Mouse (Mus musculus): ENCODE measurements around the gene Map3k11. TPM values are rescaled to one million over a fixed set of nuclear protein-coding genes. Genes with fewer than 3 reads are reported as not detected.

Map3k11 gene
- polyA plus RNA-seq, 1 experiment = 73.4 TPM

DNA sequence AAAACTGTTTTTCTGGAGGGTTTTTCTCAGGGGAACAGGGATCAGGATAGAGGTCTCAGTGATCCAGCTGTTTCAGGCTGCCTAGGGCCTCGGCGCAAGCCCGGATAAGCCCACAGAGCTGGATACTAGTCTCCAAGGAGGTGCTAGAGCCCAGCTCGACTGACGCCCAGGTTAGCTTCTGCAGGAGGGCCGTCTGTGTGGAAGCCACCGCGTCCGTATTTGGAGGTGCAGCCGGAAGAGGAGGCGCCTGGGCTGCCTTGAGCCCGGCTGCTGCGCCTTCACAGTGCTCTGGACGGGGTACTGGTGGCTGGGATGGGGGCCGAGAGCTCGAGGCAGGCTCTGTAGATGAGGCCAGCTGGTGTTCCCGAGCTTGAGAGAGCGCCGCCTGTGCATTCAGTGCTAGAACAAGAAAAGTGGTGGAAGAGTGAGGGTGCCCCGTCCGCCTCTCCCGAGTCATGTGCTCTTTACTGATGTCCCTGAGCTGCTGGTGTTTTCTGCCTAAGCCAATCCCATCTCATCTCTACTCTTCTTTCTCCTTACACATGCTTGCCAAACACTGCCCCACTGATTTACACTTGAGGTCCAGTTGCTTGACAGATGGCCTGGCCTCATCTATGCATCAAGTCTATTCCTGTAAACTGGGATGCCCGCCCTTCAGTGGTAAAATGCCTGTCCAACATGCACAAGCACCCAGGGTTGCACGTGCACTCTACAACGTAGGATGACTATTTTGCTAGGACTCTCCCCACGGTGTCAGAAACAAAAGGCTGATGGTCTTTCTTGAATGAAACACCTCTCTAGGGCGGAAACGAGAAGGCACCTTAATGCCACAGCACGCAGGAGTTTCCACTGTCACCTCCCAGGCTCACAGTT is 42.0 kb downstream of the Map3k11 start:
- peak in 1 of 2 experiments; percentile 37 for DNase-seq (ENCODE audit: low read depth in 1 of 2, low spot score in 2 of 2)
- peaks cover 25% of the 10 kb centered on the region for H3K4me1 ChIP-seq (ENCODE audit: control insufficient read depth, insufficient read depth, insufficient read length)
- H3K4me3 ChIP-seq (ENCODE audit: extremely low read depth, insufficient read depth, insufficient read length) = peak overlapping the region; percentile 72; the same call in 1 of the 2 replicates
- TF ChIP-seq CTCF (IDR thresholded peaks at IDR 0.05; ENCODE audit: extremely low read depth, insufficient read depth, insufficient read length, insufficient replicate concordance) = no peak
- TF ChIP-seq POLR2A (IDR thresholded peaks at IDR 0.05; ENCODE audit: low read depth, low read length) = no peak
- no peak overlapping the region for H3K27ac ChIP-seq (ENCODE audit: insufficient read depth, low read length)
- WGBS = 85% methylated on average over 29 of the region's 29 CpGs
- no peaks in the 10 kb centered on the region for H3K36me3 ChIP-seq (ENCODE audit: control insufficient read depth, insufficient read depth, low read length)
- H3K27me3 ChIP-seq (ENCODE audit: control insufficient read depth, insufficient read depth, low read length) = no peaks in the 10 kb centered on the region

DNA sequence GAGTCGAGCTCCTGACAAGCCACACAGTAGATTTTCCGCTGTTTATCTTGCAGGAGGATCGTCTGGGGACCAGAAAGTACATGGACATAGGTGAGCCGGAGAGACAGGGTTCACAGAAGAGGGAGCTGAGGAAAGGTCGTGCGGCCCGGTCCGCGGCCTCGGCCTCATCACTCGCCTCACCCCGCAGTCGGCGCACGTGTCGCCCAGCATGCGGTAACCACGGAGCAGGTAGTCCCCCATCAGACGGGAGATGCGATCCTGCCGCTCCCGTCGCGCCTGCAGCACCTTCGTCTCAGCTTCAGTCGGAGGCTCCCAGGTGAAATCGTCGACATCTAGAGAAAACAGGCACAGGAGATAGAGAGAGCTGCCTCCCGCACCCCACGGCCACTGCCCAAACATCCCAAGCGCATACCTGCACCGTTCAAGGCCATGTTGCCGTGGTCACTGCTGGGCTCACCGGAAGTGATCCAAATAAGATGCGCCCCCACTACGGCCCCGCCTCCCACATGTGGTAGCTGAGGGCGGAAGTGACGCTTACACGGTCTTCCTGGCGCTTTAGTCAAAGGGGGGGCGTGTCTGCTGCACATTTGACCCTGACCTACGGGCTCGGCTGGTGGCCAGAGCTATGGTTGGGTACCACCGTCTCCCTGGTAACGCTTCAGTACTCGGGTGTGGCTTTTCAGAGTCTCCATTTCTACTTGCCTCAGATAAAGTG is 42.9 kb downstream of the Map3k11 start:
- peaks cover 25% of the 10 kb centered on the region for H3K4me1 ChIP-seq (ENCODE audit: control insufficient read depth, insufficient read depth, insufficient read length)
- peak; percentile 84 to 90 for DNase-seq (ENCODE audit: low read depth in 1 of 2, low spot score in 2 of 2)
- no peaks in the 10 kb centered on the region for H3K36me3 ChIP-seq (ENCODE audit: control insufficient read depth, insufficient read depth, low read length)
- H3K27ac ChIP-seq (ENCODE audit: insufficient read depth, low read length) = no peak overlapping the region
- 1% methylated on average over 47 of the region's 47 CpGs for WGBS
- no peaks in the 10 kb centered on the region for H3K27me3 ChIP-seq (ENCODE audit: control insufficient read depth, insufficient read depth, low read length)
- H3K4me3 ChIP-seq (ENCODE audit: extremely low read depth, insufficient read depth, insufficient read length) = peak overlapping the region; percentile 72
- no peak for TF ChIP-seq CTCF (IDR thresholded peaks at IDR 0.05; ENCODE audit: extremely low read depth, insufficient read depth, insufficient read length, insufficient replicate concordance)
- no peak; the same call in 1 of the 2 replicates for TF ChIP-seq POLR2A (IDR thresholded peaks at IDR 0.05; ENCODE audit: low read depth, low read length)

DNA sequence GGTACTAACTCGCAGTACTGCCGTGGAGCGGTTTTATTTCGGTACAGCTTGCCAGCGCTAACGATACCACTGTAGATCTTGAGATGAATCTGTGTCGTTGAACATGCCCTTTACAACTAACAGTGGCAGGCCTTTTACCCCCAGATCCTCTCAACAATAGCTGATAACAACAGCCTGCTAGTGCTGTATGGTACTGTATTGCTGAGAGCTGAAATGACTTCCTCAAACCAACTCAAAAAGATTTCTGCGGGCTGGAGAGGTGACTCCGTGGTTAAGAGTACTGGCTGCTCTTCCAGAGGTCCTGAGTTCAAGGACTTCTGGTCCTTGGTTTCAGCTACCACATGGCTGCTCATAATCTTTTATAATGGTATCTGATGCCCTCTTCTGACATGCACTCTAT is 45.8 kb downstream of the Map3k11 start:
- Histone ChIP-seq H3K4me3 (ENCODE audit: extremely low read depth, insufficient read depth, insufficient read length) (no peak overlapping the region), H3K4me1 (ENCODE audit: control insufficient read depth, insufficient read depth, insufficient read length) (peaks cover 9% of the 10 kb centered on the region), H3K36me3 (ENCODE audit: control insufficient read depth, insufficient read depth, low read length) (no peaks in the 10 kb centered on the region), H3K27me3 (ENCODE audit: control insufficient read depth, insufficient read depth, low read length) (no peaks in the 10 kb centered on the region), H3K27ac (ENCODE audit: insufficient read depth, low read length) (no peak overlapping the region)
- no peak for DNase-seq (ENCODE audit: low read depth in 1 of 2, low spot score in 2 of 2)
- TF ChIP-seq POLR2A (IDR thresholded peaks at IDR 0.05; ENCODE audit: low read depth, low read length) = no peak
- TF ChIP-seq CTCF (IDR thresholded peaks at IDR 0.05; ENCODE audit: extremely low read depth, insufficient read depth, insufficient read length, insufficient replicate concordance) = no peak
- WGBS = 63% methylated on average over 9 of the region's 9 CpGs

GRCm38 (mm10) chr19:5739446-5739845 is 50.9 kb downstream of the Map3k11 start:
- Histone ChIP-seq H3K27me3 (ENCODE audit: control insufficient read depth, insufficient read depth, low read length) (peaks cover 15% of the 10 kb centered on the region), H3K4me3 (ENCODE audit: extremely low read depth, insufficient read depth, insufficient read length) (no peak overlapping the region), H3K4me1 (ENCODE audit: control insufficient read depth, insufficient read depth, insufficient read length) (peaks cover 9% of the 10 kb centered on the region; the same call in 1 of the 2 replicates), H3K36me3 (ENCODE audit: control insufficient read depth, insufficient read depth, low read length) (no peaks in the 10 kb centered on the region), H3K27ac (ENCODE audit: insufficient read depth, low read length) (no peak overlapping the region)
- no peak for DNase-seq (ENCODE audit: low read depth in 1 of 2, low spot score in 2 of 2)
- WGBS = 71% methylated on average over 2 of the region's 2 CpGs
- TF ChIP-seq CTCF (IDR thresholded peaks at IDR 0.05; ENCODE audit: extremely low read depth, insufficient read depth, insufficient read length, insufficient replicate concordance) (no peak), POLR2A (IDR thresholded peaks at IDR 0.05; ENCODE audit: low read depth, low read length) (no peak)

- no peak within 1 kb of the TSS for H3K27ac ChIP-seq (ENCODE audit: insufficient read depth, low read length)
- no peak for DNase-seq (ENCODE audit: low read depth in 1 of 2, low spot score in 2 of 2)
- WGBS = 73% methylated on average over 14 of the region's 14 CpGs
- no peaks in the 10 kb centered on the region for H3K36me3 ChIP-seq (ENCODE audit: control insufficient read depth, insufficient read depth, low read length)
- TF ChIP-seq CTCF (IDR thresholded peaks at IDR 0.05; ENCODE audit: extremely low read depth, insufficient read depth, insufficient read length, insufficient replicate concordance) = no peak
- no peak for TF ChIP-seq POLR2A (IDR thresholded peaks at IDR 0.05; ENCODE audit: low read depth, low read length)
- H3K27me3 ChIP-seq (ENCODE audit: control insufficient read depth, insufficient read depth, low read length) = peaks cover 15% of the 10 kb centered on the region
- peaks cover 9% of the 10 kb centered on the region; the same call in 1 of the 2 replicates for H3K4me1 ChIP-seq (ENCODE audit: control insufficient read depth, insufficient read depth, insufficient read length)
- H3K4me3 ChIP-seq (ENCODE audit: extremely low read depth, insufficient read depth, insufficient read length) = peak within 1 kb of the TSS; percentile 39; the same call in 1 of the 2 replicates
These were observed 52.1 kb downstream of the Map3k11 start, which contains the start of gene Ltbp3 for GRCm38 (mm10) chr19:5740320-5741317. Ltbp3 (plus strand) TSS chr19:5740904.
